Mouse (Mus musculus) CH12.LX (cell line): Measurements from ENCODE around the gene Dtd2. TPM values are rescaled to one million over a fixed set of nuclear protein-coding genes. Genes with fewer than 3 reads are reported as not detected.

Experiments used
- DNase-seq: peaks from one replicate; pipeline ENCODE4 v3.0.0-alpha.2; 2013; ENCODE audit errors: extremely low read depth
- H3K27ac ChIP-seq: 2 replicates; pipeline ENCODE4 v1.5.1; 2012; ENCODE audit warnings: low read depth, mild to moderate bottlenecking, control low read depth, moderate library complexity; ENCODE audit not compliant: insufficient read depth
- H3K27me3 ChIP-seq: replicated peaks from 2 replicates; pipeline ENCODE3; 2012; ENCODE audit warnings: inconsistent platforms
- H3K36me3 ChIP-seq, 2 experiments: replicated peaks in 1 of 2; 2 replicates each; pipeline versions ENCODE3 to v1.6.1; 2012; ENCODE audit warnings: inconsistent platforms in 1 of 2, low read length in 1 of 2, mild to moderate bottlenecking in 1 of 2, mixed read lengths in 1 of 2, moderate library complexity in 1 of 2; ENCODE audit not compliant: control insufficient read depth in 1 of 2, insufficient read depth in 1 of 2
- H3K4me1 ChIP-seq, 2 experiments: 2 replicates each; pipeline ENCODE4 v1.6.1; 2012; ENCODE audit warnings: inconsistent platforms in 1 of 2, moderate library complexity in 1 of 2; ENCODE audit not compliant: insufficient read depth in 2 of 2, control insufficient read depth in 1 of 2
- H3K4me2 ChIP-seq: 2 replicates; pipeline ENCODE4 v1.6.1; 2012; ENCODE audit warnings: low read depth, mild to moderate bottlenecking, control low read depth; ENCODE audit not compliant: poor library complexity, insufficient read depth, severe bottlenecking
- H3K4me3 ChIP-seq, 3 experiments: fragments of 150-350 bp in 1 of 3; sonication (generic) in 1 of 3; replicated peaks in 1 of 3; 2 replicates each; pipeline versions ENCODE3 to v1.5.1; 2011 to 2012; ENCODE audit warnings: low read depth in 2 of 3, low read length in 2 of 3, mild to moderate bottlenecking in 2 of 3, moderate library complexity in 2 of 3, control low read depth in 1 of 3, improper control_type of control experiment in 1 of 3, inconsistent platforms in 1 of 3, mixed read lengths in 1 of 3; ENCODE audit not compliant: poor library complexity in 1 of 3
- H3K79me2 ChIP-seq: replicated peaks from 2 replicates; pipeline ENCODE4 v1.6.1; 2012; ENCODE audit warnings: mild to moderate bottlenecking, moderate library complexity; ENCODE audit not compliant: control insufficient read depth, poor library complexity, insufficient read depth, severe bottlenecking; ENCODE audit errors: extremely low read depth
- H3K9ac ChIP-seq: 2 replicates; pipeline ENCODE4 v1.6.1; 2012; ENCODE audit warnings: low read depth, mild to moderate bottlenecking, control low read depth, moderate library complexity; ENCODE audit not compliant: insufficient read depth
- H3K9me3 ChIP-seq: replicated peaks from 2 replicates; pipeline ENCODE3; 2012; ENCODE audit warnings: low read length, inconsistent platforms, mixed read lengths
- BHLHE40 ChIP-seq: IDR thresholded peaks from 2 replicates; pipeline ENCODE4 v1.6.1; 2011; ENCODE audit warnings: mild to moderate bottlenecking, low read depth, low read length, improper control_type of control experiment
- CHD1 ChIP-seq: IDR thresholded peaks from 2 replicates; pipeline ENCODE4 v1.6.1; 2012; ENCODE audit warnings: low read depth, low read length, improper control_type of control experiment, inconsistent platforms
- CTCF ChIP-seq, 2 experiments: IDR thresholded peaks in 1 of 2; conservative IDR thresholded peaks in 1 of 2; 2 replicates each; pipeline ENCODE4 v1.5.1; 2011 to 2012; ENCODE audit warnings: low read depth in 2 of 2, low read length in 2 of 2, improper control_type of control experiment in 1 of 2, inconsistent platforms in 1 of 2, mild to moderate bottlenecking in 1 of 2, moderate library complexity in 1 of 2
- E2F4 ChIP-seq: IDR thresholded peaks from 2 replicates; pipeline ENCODE4 v1.6.1; 2011; ENCODE audit warnings: low read depth, low read length, improper control_type of control experiment; ENCODE audit not compliant: insufficient replicate concordance
- ETS1 ChIP-seq: conservative IDR thresholded peaks from 2 replicates; pipeline ENCODE4 v1.6.1; 2012; ENCODE audit warnings: low read depth, mild to moderate bottlenecking, inconsistent platforms, low read length, improper control_type of control experiment, moderate library complexity
- IRF4 ChIP-seq: IDR thresholded peaks from 2 replicates; pipeline ENCODE4 v1.6.1; 2014; ENCODE audit warnings: low read depth, mild to moderate bottlenecking, inconsistent platforms, low read length, improper control_type of control experiment
- JUN ChIP-seq: IDR thresholded peaks from 2 replicates; pipeline ENCODE4 v1.6.1; 2011; ENCODE audit warnings: low read depth, mild to moderate bottlenecking, low read length, improper control_type of control experiment, moderate library complexity; ENCODE audit not compliant: insufficient read depth
- JUND ChIP-seq: conservative IDR thresholded peaks from 2 replicates; pipeline ENCODE4 v1.6.1; 2011; ENCODE audit warnings: low read depth, low read length, improper control_type of control experiment
- KAT2A ChIP-seq: IDR thresholded peaks from 2 replicates; pipeline ENCODE4 v1.6.1; 2012; ENCODE audit warnings: low read length, improper control_type of control experiment, inconsistent platforms; ENCODE audit not compliant: insufficient replicate concordance
- MAFK ChIP-seq: IDR thresholded peaks from 2 replicates; pipeline ENCODE4 v1.6.1; 2011; ENCODE audit warnings: low read length, improper control_type of control experiment; ENCODE audit not compliant: insufficient replicate concordance
- MAX ChIP-seq: IDR thresholded peaks from 2 replicates; pipeline ENCODE4 v1.6.1; 2011; ENCODE audit warnings: low read length, improper control_type of control experiment
- MAZ ChIP-seq: IDR thresholded peaks from 2 replicates; pipeline ENCODE4 v1.6.1; 2012; ENCODE audit warnings: low read depth, mild to moderate bottlenecking, inconsistent platforms, low read length, improper control_type of control experiment, moderate library complexity
- NELFE ChIP-seq: IDR thresholded peaks from 2 replicates; pipeline ENCODE4 v1.6.1; 2011; ENCODE audit warnings: low read depth, low read length, improper control_type of control experiment
- RAD21 ChIP-seq: IDR thresholded peaks from 2 replicates; pipeline ENCODE4 v1.6.1; 2011; ENCODE audit warnings: low read depth, mild to moderate bottlenecking, low read length, improper control_type of control experiment, moderate library complexity
- RCOR1 ChIP-seq: conservative IDR thresholded peaks from 2 replicates; pipeline ENCODE4 v1.6.1; 2012; ENCODE audit warnings: low read depth, mild to moderate bottlenecking, inconsistent platforms, low read length, improper control_type of control experiment
- SMC3 ChIP-seq: IDR thresholded peaks from 2 replicates; pipeline ENCODE4 v1.6.1; 2011; ENCODE audit warnings: low read depth, low read length, improper control_type of control experiment
- TBP ChIP-seq: conservative IDR thresholded peaks from 2 replicates; pipeline ENCODE4 v1.6.1; 2011; ENCODE audit warnings: low read depth, low read length, improper control_type of control experiment
- TCF12 ChIP-seq: IDR thresholded peaks from 2 replicates; pipeline ENCODE4 v1.6.1; 2014; ENCODE audit warnings: low read depth, mild to moderate bottlenecking, inconsistent platforms, low read length, improper control_type of control experiment
- UBTF ChIP-seq: IDR thresholded peaks from 2 replicates; pipeline ENCODE4 v1.6.1; 2012; ENCODE audit warnings: low read depth, mild to moderate bottlenecking, inconsistent platforms, low read length, improper control_type of control experiment, moderate library complexity
- ZKSCAN1 ChIP-seq: IDR thresholded peaks from 2 replicates; pipeline ENCODE4 v1.6.1; 2012; ENCODE audit warnings: low read depth, inconsistent platforms, low read length, improper control_type of control experiment, borderline replicate concordance
- ZNF384 ChIP-seq: IDR thresholded peaks from 2 replicates; pipeline ENCODE4 v1.6.1; 2012; ENCODE audit warnings: low read depth, low read length, improper control_type of control experiment, inconsistent platforms
- dilution Hi-C: fragments of 300-500 bp; cut with MboI; formaldehyde crosslinking; loops from 2 replicates; pipeline ENCODE4 v1.14.3; 2020; ENCODE audit warnings: low sequenced_read_pairs; ENCODE audit not compliant: extremely low pct_unique_long_range_greater_than_20kb, extremely low pct_ligation_motif_present
- in situ Hi-C: fragments of 300-500 bp; cut with MboI; formaldehyde crosslinking; loops from 3 replicates; pipeline ENCODE4 v1.14.3; 2019; ENCODE audit warnings: low sequenced_read_pairs, low pct_ligation_motif_present, low pct_unique_long_range_greater_than_20kb, mixed read lengths
- polyA plus RNA-seq: library from polyadenylated mRNA; unstranded; fragments of >175 nt; gene quantifications from 2 replicates; pipeline ENCODE4 v1.2.1, GENCODE M21; 2012; ENCODE audit warnings: low read depth; ENCODE audit not compliant: insufficient read length
- total RNA-seq, 2 experiments: library from RNA; depleted of rRNA; stranded (reverse); fragments of 300-350 nt in 1 of 2; fragments of >200 nt in 1 of 2; gene quantifications; 2 replicates each; pipeline ENCODE4 v1.2.3; 2012 to 2014

Dtd2 gene
- total and polyA plus RNA-seq, 3 experiments = 24.5 to 39.6 (median 31.5) TPM

- H3K36me3 ChIP-seq = no peaks in the 10 kb centered on the region
- no peak overlapping the region for H3K9ac ChIP-seq
- TF ChIP-seq JUND = no peak
- TF ChIP-seq MAX = no peak
- TF ChIP-seq NELFE = no peak
- no peak for TF ChIP-seq SMC3
- no peak for TF ChIP-seq MAZ
- TF ChIP-seq KAT2A = no peak
- no peak for TF ChIP-seq CTCF (conservative IDR thresholded peaks at IDR 0.05 in 1 of 2, IDR thresholded peaks at IDR 0.05 in 1 of 2; ENCODE audit: low read depth in 2 of 2, low read length in 2 of 2)
- no peak for TF ChIP-seq ZNF384
- no peak for TF ChIP-seq TCF12
- no peak for TF ChIP-seq IRF4
- TF ChIP-seq E2F4 = no peak
- no peak for TF ChIP-seq MAFK
- no peak for TF ChIP-seq ETS1
- TF ChIP-seq TBP = no peak
- no peak for TF ChIP-seq ZKSCAN1
- no peak for TF ChIP-seq UBTF
- no peak for TF ChIP-seq BHLHE40
- dilution Hi-C loops = no loop called here
- no peak for DNase-seq
- no peak overlapping the region for H3K4me2 ChIP-seq
- in situ Hi-C loops = loop anchor here (25.0 kb wide), 1 partner anchor 825 kb away; no protein-coding TSS in a partner anchor
- H3K4me3 ChIP-seq = no peak overlapping the region
- no peaks in the 10 kb centered on the region for H3K27me3 ChIP-seq
- no peaks in the 10 kb centered on the region for H3K4me1 ChIP-seq
- H3K79me2 ChIP-seq = no peaks in the 10 kb centered on the region
- H3K9me3 ChIP-seq = no peaks in the 10 kb centered on the region
- H3K27ac ChIP-seq = no peak overlapping the region
Observed at GRCm38 (mm10) chr12:52012159-52012558, 5.9 kb upstream of the Dtd2 start.

GRCm38 (mm10) chr12:52010630-52010961 lies 4.3 kb upstream of the Dtd2 start:
- DNase-seq = peak; percentile 37
- dilution Hi-C loops = no loop called here
- peak overlapping the region in 1 of 3 experiments; percentile 31 for H3K4me3 ChIP-seq

More at GRCm38 (mm10) chr12:52010630-52010961, 4.3 kb upstream of the Dtd2 start:
- Histone ChIP-seq H3K36me3 (no peaks in the 10 kb centered on the region), H3K9me3 (no peaks in the 10 kb centered on the region), H3K27ac (no peak overlapping the region), H3K9ac (no peak overlapping the region), H3K79me2 (0 out of 2 replicates have a peak, but pooled peaks cover 4% of the 10 kb centered on the region), H3K4me2 (peak overlapping the region; percentile 59), H3K4me1 (no peaks in the 10 kb centered on the region), H3K27me3 (no peaks in the 10 kb centered on the region)
- in situ Hi-C loops = loop anchor here (25.0 kb wide), 1 partner anchor 827 kb away; no protein-coding TSS in a partner anchor
- TF ChIP-seq JUND = no peak
- TF ChIP-seq SMC3 = peak; percentile 45
- TF ChIP-seq NELFE = no peak
- no peak for TF ChIP-seq JUN
- no peak for TF ChIP-seq CHD1
- no peak for TF ChIP-seq RCOR1
- peak; percentile 42 for TF ChIP-seq RAD21
- peak; percentile 98 for TF ChIP-seq ZNF384
- peak; percentile 40 to 66; a peak in 3 of 4 replicates for TF ChIP-seq CTCF (conservative IDR thresholded peaks at IDR 0.05 in 1 of 2, IDR thresholded peaks at IDR 0.05 in 1 of 2; ENCODE audit: low read depth in 2 of 2, low read length in 2 of 2)
